21 mouse cellular contexts compared by ENCODE assay signal in genomic region chr11:68250106-68250505, GRCm38 (mm10).
DNase-seq lines count a peak whose midpoint lies in the region; ATAC-seq and TF ChIP-seq lines count a peak whose summit lies in the region.
"Had no signal": no experiment of that assay in that cellular context is flagged by ENCODE, and none has a peak within 500 bp of the region (broad histone marks: within the 10 kb centered on the region; RNA-seq: fewer than 3 reads in every experiment).

No protein-coding gene starts in this region.

- in situ Hi-C loops in CH12.LX (cut with MboI; ENCODE audit: low pct_ligation_motif_present, low pct_unique_long_range_greater_than_20kb, low sequenced_read_pairs) = no loop called here

- TF ChIP-seq EP300 in CH12.LX (IDR thresholded peaks at IDR 0.05; ENCODE audit: low read length) = no peak

- no peak for TF ChIP-seq CTCF in forebrain, postnatal 0 days (IDR thresholded peaks at IDR 0.05; ENCODE audit: low read depth)
- TF ChIP-seq CTCF in midbrain, postnatal 0 days (IDR thresholded peaks at IDR 0.05) = no peak
- no peak for TF ChIP-seq CTCF in CH12.LX (conservative IDR thresholded peaks at IDR 0.05 in 1 of 2, IDR thresholded peaks at IDR 0.05 in 1 of 2; ENCODE audit: low read depth in 2 of 2, low read length in 2 of 2)

- no peak for TF ChIP-seq POLR2A in CH12.LX (IDR thresholded peaks at IDR 0.05; ENCODE audit: low read depth, low read length)

- no peak overlapping the region for H3K27ac ChIP-seq in forebrain, postnatal 0 days (ENCODE audit: low read depth, low read length)
- no peak overlapping the region for H3K27ac ChIP-seq in forebrain, embryonic 12.5 days
- peak overlapping the region; percentile 43; the same call in 1 of the 2 replicates for H3K27ac ChIP-seq in limb, embryonic 15.5 days
- no peak overlapping the region for H3K27ac ChIP-seq in limb, embryonic 10.5 days
- H3K27ac ChIP-seq in midbrain, embryonic 12.5 days (replicated peaks) = peak overlapping the region; percentile 54; the same call in 1 of the 2 replicates
- no peak overlapping the region for H3K27ac ChIP-seq in midbrain, postnatal 0 days (ENCODE audit: low read depth, low read length)
- H3K27ac ChIP-seq in CH12.LX (ENCODE audit: insufficient read depth, low read depth) = no peak overlapping the region
- H3K27ac ChIP-seq: embryonic facial prominence, embryonic 12.5 days; heart, embryonic 10.5 days; intestine, embryonic 15.5 days had no signal

- H3K4me2 ChIP-seq in forebrain, postnatal 0 days (ENCODE audit: low read depth) = no peak overlapping the region
- H3K4me2 ChIP-seq in forebrain, embryonic 12.5 days = no peak overlapping the region
- H3K4me2 ChIP-seq in limb, embryonic 15.5 days = no peak overlapping the region
- no peak overlapping the region for H3K4me2 ChIP-seq in midbrain, embryonic 12.5 days (replicated peaks)
- no peak overlapping the region for H3K4me2 ChIP-seq in midbrain, postnatal 0 days (ENCODE audit: low read depth, low read length, poor library complexity, severe bottlenecking)
- H3K4me2 ChIP-seq in CH12.LX (ENCODE audit: insufficient read depth, low read depth, poor library complexity, severe bottlenecking) = no peak overlapping the region
- H3K4me2 ChIP-seq: embryonic facial prominence, embryonic 12.5 days; intestine, embryonic 15.5 days had no signal

- DNase-seq in forebrain, postnatal 0 days = no peak
- DNase-seq in limb, embryonic 10.5 days (ENCODE audit: low spot score) = no peak
- no peak for DNase-seq in midbrain, postnatal 0 days (ENCODE audit: low spot score)
- peak; percentile 37 for DNase-seq in CH12.LX (ENCODE audit: extremely low read depth)
- DNase-seq: adrenal gland, postnatal 14 days; cerebellum, adult 2 months; cerebellum, postnatal 10 days; gastrocnemius, postnatal 36 days; heart, adult 18-20 months; heart, postnatal 10 days; heart, postnatal 4 days had no signal

- WGBS in forebrain, postnatal 0 days = 68% methylated on average over 6 of the region's 6 CpGs
- 79% methylated on average over 6 of the region's 6 CpGs for WGBS in forebrain, embryonic 12.5 days
- WGBS in limb, embryonic 15.5 days = 56% methylated on average over 6 of the region's 6 CpGs
- 93% methylated on average over 6 of the region's 6 CpGs for WGBS in limb, embryonic 10.5 days
- 74% methylated on average over 6 of the region's 6 CpGs for WGBS in midbrain, embryonic 12.5 days
- WGBS in midbrain, postnatal 0 days = 56% methylated on average over 6 of the region's 6 CpGs

- no peaks in the 10 kb centered on the region for H3K9me3 ChIP-seq in forebrain, postnatal 0 days (ENCODE audit: low read length)
- no peaks in the 10 kb centered on the region for H3K9me3 ChIP-seq in forebrain, embryonic 12.5 days
- H3K9me3 ChIP-seq in limb, embryonic 15.5 days = no peaks in the 10 kb centered on the region
- H3K9me3 ChIP-seq in limb, embryonic 10.5 days (replicated peaks) = no peaks in the 10 kb centered on the region
- H3K9me3 ChIP-seq in midbrain, embryonic 12.5 days = no peaks in the 10 kb centered on the region
- no peaks in the 10 kb centered on the region for H3K9me3 ChIP-seq in midbrain, postnatal 0 days (ENCODE audit: low read length)
- H3K9me3 ChIP-seq in CH12.LX (replicated peaks; ENCODE audit: low read length) = peaks cover 2% of the 10 kb centered on the region
- H3K9me3 ChIP-seq: embryonic facial prominence, embryonic 12.5 days; heart, embryonic 10.5 days; intestine, embryonic 15.5 days had no signal

- TF ChIP-seq RAD21 in CH12.LX (IDR thresholded peaks at IDR 0.05; ENCODE audit: low read depth, low read length) = no peak

- no peaks in the 10 kb centered on the region for H3K27me3 ChIP-seq in forebrain, postnatal 0 days (ENCODE audit: insufficient read depth, low read length)
- H3K27me3 ChIP-seq in forebrain, embryonic 12.5 days = 0 out of 2 replicates have a peak, but pooled peaks cover 4% of the 10 kb centered on the region
- no peaks in the 10 kb centered on the region for H3K27me3 ChIP-seq in limb, embryonic 15.5 days
- H3K27me3 ChIP-seq in limb, embryonic 10.5 days (ENCODE audit: low read depth, poor library complexity, severe bottlenecking) = peaks cover 19% of the 10 kb centered on the region; the same call in 1 of the 2 replicates
- peaks cover 43% of the 10 kb centered on the region for H3K27me3 ChIP-seq in midbrain, embryonic 12.5 days
- H3K27me3 ChIP-seq in midbrain, postnatal 0 days (ENCODE audit: insufficient read depth, low read length) = peaks cover 4% of the 10 kb centered on the region; the same call in 1 of the 2 replicates
- H3K27me3 ChIP-seq in CH12.LX (replicated peaks) = no peaks in the 10 kb centered on the region
- H3K27me3 ChIP-seq: embryonic facial prominence, embryonic 12.5 days; intestine, embryonic 15.5 days; Patski had no signal

- no peak overlapping the region for H3K9ac ChIP-seq in forebrain, postnatal 0 days
- H3K9ac ChIP-seq in forebrain, embryonic 12.5 days = no peak overlapping the region
- H3K9ac ChIP-seq in limb, embryonic 15.5 days = no peak overlapping the region
- H3K9ac ChIP-seq in midbrain, embryonic 12.5 days (replicated peaks) = no peak overlapping the region
- H3K9ac ChIP-seq in midbrain, postnatal 0 days (replicated peaks; ENCODE audit: low read length, poor library complexity, severe bottlenecking) = no peak overlapping the region
- no peak overlapping the region for H3K9ac ChIP-seq in CH12.LX (ENCODE audit: insufficient read depth, low read depth)
- H3K9ac ChIP-seq: embryonic facial prominence, embryonic 12.5 days; intestine, embryonic 15.5 days had no signal

- no peak overlapping the region for H3K4me3 ChIP-seq in forebrain, postnatal 0 days (ENCODE audit: low read depth, low read length)
- H3K4me3 ChIP-seq in forebrain, embryonic 12.5 days (replicated peaks) = no peak overlapping the region
- H3K4me3 ChIP-seq in limb, embryonic 15.5 days = no peak overlapping the region
- H3K4me3 ChIP-seq in limb, embryonic 10.5 days = no peak overlapping the region
- H3K4me3 ChIP-seq in midbrain, embryonic 12.5 days = no peak overlapping the region
- H3K4me3 ChIP-seq in midbrain, postnatal 0 days (ENCODE audit: low read depth, low read length) = no peak overlapping the region
- H3K4me3 ChIP-seq in CH12.LX (replicated peaks in 1 of 3; ENCODE audit: low read depth in 2 of 3, low read length in 2 of 3, poor library complexity in 1 of 3) = no peak overlapping the region
- H3K4me3 ChIP-seq: embryonic facial prominence, embryonic 12.5 days; heart, embryonic 10.5 days; intestine, embryonic 15.5 days had no signal

- ATAC-seq in forebrain, postnatal 0 days = peak; percentile 20; the same call in 1 of the 2 replicates
- no peak for ATAC-seq in forebrain, embryonic 12.5 days (ENCODE audit: low FRiP score)
- no peak for ATAC-seq in limb, embryonic 15.5 days (ENCODE audit: insufficient number of reproducible peaks, low FRiP score, low TSS enrichment, low read depth)
- no peak for ATAC-seq in midbrain, embryonic 12.5 days (ENCODE audit: low FRiP score, low read depth)
- ATAC-seq in midbrain, postnatal 0 days (ENCODE audit: low FRiP score) = no peak
- ATAC-seq in granulocyte monocyte progenitor cell, adult 5-6 weeks (replicated peaks; ENCODE audit: poor library complexity, severe bottlenecking) = no peak
- ATAC-seq: activated CD4-positive, CD25-positive, alpha-beta regulatory T cell, adult 4 months; forebrain, embryonic 14.5 days; intestine, embryonic 15.5 days; Patski had no signal

- dilution Hi-C loops in CH12.LX (cut with MboI; ENCODE audit: extremely low pct_ligation_motif_present, extremely low pct_unique_long_range_greater_than_20kb, low sequenced_read_pairs) = no loop called here

- no peaks in the 10 kb centered on the region for H3K4me1 ChIP-seq in forebrain, postnatal 0 days (ENCODE audit: insufficient read depth)
- H3K4me1 ChIP-seq in forebrain, embryonic 12.5 days = peaks cover 15% of the 10 kb centered on the region; the same call in 1 of the 2 replicates
- H3K4me1 ChIP-seq in limb, embryonic 15.5 days = no peaks in the 10 kb centered on the region
- peaks cover 13% of the 10 kb centered on the region for H3K4me1 ChIP-seq in limb, embryonic 10.5 days
- H3K4me1 ChIP-seq in midbrain, embryonic 12.5 days = peaks cover 8% of the 10 kb centered on the region; the same call in 1 of the 2 replicates
- no peaks in the 10 kb centered on the region for H3K4me1 ChIP-seq in midbrain, postnatal 0 days (ENCODE audit: insufficient read depth, low read length)
- peaks cover under 1 to 23% of the 10 kb centered on the region in 2 experiments; a peak in 2 of 4 replicates for H3K4me1 ChIP-seq in CH12.LX (ENCODE audit: control insufficient read depth in 1 of 2, insufficient read depth in 2 of 2)
- H3K4me1 ChIP-seq: embryonic facial prominence, embryonic 12.5 days; heart, embryonic 10.5 days; intestine, embryonic 15.5 days had no signal

- peaks cover 3% of the 10 kb centered on the region; the same call in 1 of the 2 replicates for H3K36me3 ChIP-seq in forebrain, postnatal 0 days (ENCODE audit: insufficient read depth)
- no peaks in the 10 kb centered on the region for H3K36me3 ChIP-seq in forebrain, embryonic 12.5 days (replicated peaks)
- H3K36me3 ChIP-seq in limb, embryonic 15.5 days = no peaks in the 10 kb centered on the region
- H3K36me3 ChIP-seq in limb, embryonic 10.5 days = peaks cover 1% of the 10 kb centered on the region; the same call in 1 of the 2 replicates
- no peaks in the 10 kb centered on the region for H3K36me3 ChIP-seq in midbrain, embryonic 12.5 days
- no peaks in the 10 kb centered on the region for H3K36me3 ChIP-seq in midbrain, postnatal 0 days (ENCODE audit: insufficient read depth, low read length)
- no peaks in the 10 kb centered on the region for H3K36me3 ChIP-seq in CH12.LX (replicated peaks in 1 of 2; ENCODE audit: control insufficient read depth in 1 of 2, insufficient read depth in 1 of 2, low read length in 1 of 2)
- H3K36me3 ChIP-seq: embryonic facial prominence, embryonic 12.5 days; heart, embryonic 10.5 days; intestine, embryonic 15.5 days had no signal

- H3K79me2 ChIP-seq in CH12.LX (replicated peaks; ENCODE audit: control insufficient read depth, extremely low read depth, insufficient read depth, poor library complexity, severe bottlenecking) = no peaks in the 10 kb centered on the region

TF ChIP-seq in CH12.LX, 34 proteins besides CTCF, POLR2A, EP300 and RAD21:
- no peak for TF ChIP-seq MAZ (IDR thresholded peaks at IDR 0.05; ENCODE audit: low read depth, low read length)
- no peak for TF ChIP-seq USF1 (IDR thresholded peaks at IDR 0.05; ENCODE audit: low read depth, low read length)
- TF ChIP-seq TBP (conservative IDR thresholded peaks at IDR 0.05; ENCODE audit: low read depth, low read length) = no peak
- no peak for TF ChIP-seq MAX (IDR thresholded peaks at IDR 0.05; ENCODE audit: low read length)
- TF ChIP-seq ZC3H11A (IDR thresholded peaks at IDR 0.05; ENCODE audit: low read depth, low read length) = no peak
- no peak for TF ChIP-seq RCOR1 (conservative IDR thresholded peaks at IDR 0.05; ENCODE audit: low read depth, low read length)
- TF ChIP-seq ZKSCAN1 (IDR thresholded peaks at IDR 0.05; ENCODE audit: borderline replicate concordance, low read depth, low read length) = no peak

Comparison
In these comparisons a context has a peak if more than half of its experiments do, and no peak if none do; other contexts are left out.
1. H3K27ac ChIP-seq: peak in limb, embryonic 15.5 days (single experiment) and midbrain, embryonic 12.5 days (single experiment); none in forebrain, postnatal 0 days (single experiment), forebrain, embryonic 12.5 days (single experiment), limb, embryonic 10.5 days (single experiment), midbrain, postnatal 0 days (single experiment) and CH12.LX (single experiment).